Mouse (Mus musculus) adipocyte (in vitro differentiated cells): ENCODE measurements around the gene Gemin2.
A peak's percentile ranks its signal among the peaks of the same experiment; 100 is the strongest.
"Not testable (repeated sequence)": the region's sequence is repeated elsewhere in the genome, so short reads cannot be mapped to it uniquely, and the experiment has no call there.

Experiments
- DNase-seq: peaks from one replicate; pipeline ENCODE4 v3.0.0-alpha.2; 2016; ENCODE audit warnings: low spot score

Gene Gemin2

GRCm38 (mm10) chr12:59013234-59013633 is at the start of gene Gemin2:
TSS of gene Gemin2 (plus strand) at chr12:59013393.
- DNase-seq = peak; percentile 94

GRCm38 (mm10) chr12:58964583-58964982 is 48.6 kb upstream of the Gemin2 start:
- peak; percentile 29 for DNase-seq

- peak; percentile 44 for DNase-seq
These were observed 36.2 kb upstream of the Gemin2 start for GRCm38 (mm10) chr12:58976966-58977365.

GRCm38 (mm10) chr12:58981178-58981661 is 32.0 kb upstream of the Gemin2 start:
- not testable (repeated sequence) for DNase-seq

- DNase-seq = no peak
These were observed 27.4 kb upstream of the Gemin2 start for GRCm38 (mm10) chr12:58985766-58986165.

GRCm38 (mm10) chr12:59010482-59010881 is 2.7 kb upstream of the Gemin2 start:
- DNase-seq = peak; percentile 68

- no peak for DNase-seq
These were observed 1.8 kb upstream of the Gemin2 start for GRCm38 (mm10) chr12:59011275-59011843.

- peak; percentile 98 for DNase-seq
These were observed 1.1 kb upstream of the Gemin2 start, which contains the start of gene Sec23a for GRCm38 (mm10) chr12:59011844-59012709. TSS of gene Sec23a (minus strand) at chr12:59012017.

GRCm38 (mm10) chr12:59012710-59013091 is 492 bp upstream of the Gemin2 start:
- DNase-seq = peak; percentile 50

GRCm38 (mm10) chr12:59017970-59018369 is 4.8 kb downstream of the Gemin2 start:
- DNase-seq = no peak

GRCm38 (mm10) chr12:59019891-59020290 is 6.7 kb downstream of the Gemin2 start:
- no peak for DNase-seq

GRCm38 (mm10) chr12:59021306-59021705 is 8.1 kb downstream of the Gemin2 start:
- DNase-seq = no peak

- DNase-seq = no peak
These were observed 18.9 kb downstream of the Gemin2 start for GRCm38 (mm10) chr12:59032101-59032500.

GRCm38 (mm10) chr12:59039162-59039970 is 26.2 kb downstream of the Gemin2 start:
- DNase-seq = no peak

- no peak for DNase-seq
These were observed 27.0 kb downstream of the Gemin2 start for GRCm38 (mm10) chr12:59039971-59040844.

- no peak for DNase-seq
These were observed 27.7 kb downstream of the Gemin2 start for GRCm38 (mm10) chr12:59040851-59041250.

- DNase-seq = no peak
These were observed 39.3 kb downstream of the Gemin2 start for GRCm38 (mm10) chr12:59052470-59052869.

GRCm38 (mm10) chr12:59053166-59053565 is 40.0 kb downstream of the Gemin2 start:
- no peak for DNase-seq

GRCm38 (mm10) chr12:59053976-59054375 is 40.8 kb downstream of the Gemin2 start:
- DNase-seq = no peak

- peak; percentile 83 for DNase-seq
These were observed 42.1 kb downstream of the Gemin2 start for GRCm38 (mm10) chr12:59055196-59055850.

- DNase-seq = no peak
These were observed 43.0 kb downstream of the Gemin2 start for GRCm38 (mm10) chr12:59056222-59056621.
